Mouse (Mus musculus) liver, embryonic 15.5 days (tissue): ENCODE results near the gene Mgat3. TPM values are rescaled to one million over a fixed set of nuclear protein-coding genes. Genes with fewer than 3 reads are reported as not detected.

ENCODE experiments used
- ATAC-seq: fragments of 200-750 bp; cut with Nextera tagmentation; 2 replicates; pipeline ENCODE4 v1.8.0; 2017; ENCODE audit warnings: moderate number of reproducible peaks, mild to moderate bottlenecking, moderate library complexity; ENCODE audit not compliant: insufficient read depth
- H3K27ac ChIP-seq: fragments of 300-500 bp; sonication (generic); replicated peaks from 2 replicates; pipeline ENCODE4 v1.5.1; 2015; ENCODE audit warnings: mild to moderate bottlenecking, inconsistent platforms
- H3K27me3 ChIP-seq: fragments of 300-500 bp; sonication (generic); 2 replicates; pipeline ENCODE4 v1.6.1; 2015; ENCODE audit warnings: mild to moderate bottlenecking, inconsistent platforms
- H3K36me3 ChIP-seq: fragments of 300-500 bp; sonication (generic); replicated peaks from 2 replicates; pipeline ENCODE4 v1.6.1; 2015; ENCODE audit warnings: moderate library complexity, mild to moderate bottlenecking, inconsistent platforms
- H3K4me1 ChIP-seq: fragments of 300-500 bp; sonication (generic); replicated peaks from 2 replicates; pipeline ENCODE4 v1.6.1; 2015; ENCODE audit warnings: inconsistent platforms
- H3K4me2 ChIP-seq: fragments of 300-500 bp; sonication (generic); 2 replicates; pipeline ENCODE4 v1.6.1; 2015; ENCODE audit warnings: moderate library complexity, mild to moderate bottlenecking, inconsistent platforms
- H3K4me3 ChIP-seq: fragments of 300-500 bp; sonication (generic); replicated peaks from 2 replicates; pipeline ENCODE4 v1.5.1; 2015; ENCODE audit warnings: mild to moderate bottlenecking, inconsistent platforms
- H3K9ac ChIP-seq: fragments of 300-500 bp; sonication (generic); 2 replicates; pipeline ENCODE4 v1.6.1; 2015; ENCODE audit warnings: moderate library complexity, mild to moderate bottlenecking, inconsistent platforms
- H3K9me3 ChIP-seq: fragments of 300-500 bp; sonication (generic); replicated peaks from 2 replicates; pipeline ENCODE4 v1.6.1; 2016; ENCODE audit warnings: inconsistent platforms
- WGBS: fragments of 180-500 bp; shearing (Covaris S2); methylation state at CpG from one replicate; pipeline ENCODE4 v1.1.7; 2015; ENCODE audit warnings: mixed read lengths; ENCODE audit not compliant: insufficient replicate concordance; 5-methylcytosine and 5-hydroxymethylcytosine counted together
- polyA plus RNA-seq: library from polyadenylated mRNA; unstranded; fragments of >200 nt; fragmentation: Nextera tagmentation; extraction: Ambion mirVana; gene quantifications from 2 replicates; pipeline ENCODE4 v1.2.1, GENCODE M21; 2015

Gene Mgat3
- polyA plus RNA-seq, 1 experiment from 2014 or later: 0.54 TPM

GRCm38 (mm10) chr15:80162401-80162964 lies 11.0 kb upstream of the Mgat3 start:
- WGBS: 66% methylated on average over 4 of the region's 4 CpGs
- H3K27ac ChIP-seq: no peak overlapping the region
- H3K9ac ChIP-seq: no peak overlapping the region
- no peak overlapping the region for H3K4me2 ChIP-seq
- H3K36me3 ChIP-seq: peaks cover 49% of the 10 kb centered on the region
- peaks cover 20% of the 10 kb centered on the region for H3K4me1 ChIP-seq
- no peaks in the 10 kb centered on the region for H3K9me3 ChIP-seq
- peaks cover 7% of the 10 kb centered on the region; the same call in 1 of the 2 replicates for H3K27me3 ChIP-seq
- no peak for ATAC-seq
- no peak overlapping the region for H3K4me3 ChIP-seq

GRCm38 (mm10) chr15:80163274-80163673 lies 10.2 kb upstream of the Mgat3 start:
- Histone ChIP-seq H3K27ac (no peak overlapping the region), H3K4me1 (peaks cover 13% of the 10 kb centered on the region), H3K4me2 (no peak overlapping the region), H3K27me3 (peaks cover 7% of the 10 kb centered on the region; the same call in 1 of the 2 replicates), H3K4me3 (no peak overlapping the region), H3K9me3 (no peaks in the 10 kb centered on the region), H3K9ac (no peak overlapping the region), H3K36me3 (peaks cover 41% of the 10 kb centered on the region)
- no peak for ATAC-seq
- WGBS: 87% methylated on average over 11 of the region's 11 CpGs

- H3K4me3 ChIP-seq: no peak overlapping the region
- no peak overlapping the region for H3K27ac ChIP-seq
- H3K27me3 ChIP-seq: peaks cover 7% of the 10 kb centered on the region; the same call in 1 of the 2 replicates
- peaks cover 37% of the 10 kb centered on the region for H3K36me3 ChIP-seq
- 84% methylated on average over 4 of the region's 4 CpGs for WGBS
- H3K4me2 ChIP-seq: no peak overlapping the region
- no peak overlapping the region for H3K9ac ChIP-seq
- no peaks in the 10 kb centered on the region for H3K9me3 ChIP-seq
- no peak for ATAC-seq
- H3K4me1 ChIP-seq: peaks cover 9% of the 10 kb centered on the region; the same call in 1 of the 2 replicates
Measured at GRCm38 (mm10) chr15:80163716-80164115, 9.8 kb upstream of the Mgat3 start.

- H3K27me3 ChIP-seq: peaks cover 18% of the 10 kb centered on the region
- no peak overlapping the region for H3K4me2 ChIP-seq
- H3K36me3 ChIP-seq: peaks cover 20% of the 10 kb centered on the region
- H3K4me1 ChIP-seq: no peaks in the 10 kb centered on the region
- no peak overlapping the region for H3K4me3 ChIP-seq
- H3K9me3 ChIP-seq: no peaks in the 10 kb centered on the region
- no peak overlapping the region for H3K27ac ChIP-seq
- ATAC-seq: no peak
- no peak overlapping the region for H3K9ac ChIP-seq
- WGBS: 49% methylated on average over 5 of the region's 5 CpGs
Measured at GRCm38 (mm10) chr15:80165396-80165795, 8.1 kb upstream of the Mgat3 start.

- Histone ChIP-seq H3K27ac (no peak overlapping the region), H3K36me3 (no peaks in the 10 kb centered on the region), H3K4me1 (peaks cover 11% of the 10 kb centered on the region; the same call in 1 of the 2 replicates), H3K27me3 (peaks cover 59% of the 10 kb centered on the region), H3K4me3 (no peak overlapping the region), H3K9ac (no peak overlapping the region), H3K4me2 (no peak overlapping the region), H3K9me3 (no peaks in the 10 kb centered on the region)
- ATAC-seq: no peak
- 74% methylated on average over 1 of the region's 1 CpGs for WGBS
Measured at GRCm38 (mm10) chr15:80169484-80169883, 4.0 kb upstream of the Mgat3 start.

- 27% methylated on average over 4 of the region's 4 CpGs for WGBS
- no peak overlapping the region for H3K4me3 ChIP-seq
- H3K27me3 ChIP-seq: peaks cover 67% of the 10 kb centered on the region
- H3K36me3 ChIP-seq: no peaks in the 10 kb centered on the region
- no peak overlapping the region for H3K27ac ChIP-seq
- no peaks in the 10 kb centered on the region for H3K9me3 ChIP-seq
- peaks cover 14% of the 10 kb centered on the region; the same call in 1 of the 2 replicates for H3K4me1 ChIP-seq
- no peak overlapping the region for H3K9ac ChIP-seq
- ATAC-seq: no peak
- no peak overlapping the region for H3K4me2 ChIP-seq
Measured at GRCm38 (mm10) chr15:80170357-80170756, 3.2 kb upstream of the Mgat3 start.

- 14% methylated on average over 8 of the region's 8 CpGs for WGBS
Measured at GRCm38 (mm10) chr15:80171286-80171685, 2.2 kb upstream of the Mgat3 start.

GRCm38 (mm10) chr15:80171791-80172190 lies 1.7 kb upstream of the Mgat3 start:
- no peak for ATAC-seq
- peaks cover 14% of the 10 kb centered on the region; the same call in 1 of the 2 replicates for H3K4me1 ChIP-seq
- H3K4me2 ChIP-seq: no peak overlapping the region
- H3K9me3 ChIP-seq: no peaks in the 10 kb centered on the region
- 22% methylated on average over 6 of the region's 6 CpGs for WGBS
- H3K9ac ChIP-seq: no peak overlapping the region
- H3K4me3 ChIP-seq: no peak overlapping the region
- H3K27me3 ChIP-seq: peaks cover 80% of the 10 kb centered on the region
- no peak overlapping the region for H3K27ac ChIP-seq
- H3K36me3 ChIP-seq: no peaks in the 10 kb centered on the region

More at GRCm38 (mm10) chr15:80171286-80171685, 2.2 kb upstream of the Mgat3 start:
- ATAC-seq: no peak
- Histone ChIP-seq H3K4me1 (peaks cover 14% of the 10 kb centered on the region; the same call in 1 of the 2 replicates), H3K27me3 (peaks cover 77% of the 10 kb centered on the region), H3K4me3 (no peak overlapping the region), H3K36me3 (no peaks in the 10 kb centered on the region), H3K9ac (no peak overlapping the region), H3K9me3 (no peaks in the 10 kb centered on the region), H3K4me2 (no peak overlapping the region), H3K27ac (no peak overlapping the region)

GRCm38 (mm10) chr15:80173781-80174597 lies 468 bp downstream of the Mgat3 start:
- no peak overlapping the region for H3K27ac ChIP-seq
- WGBS: 4% methylated on average over 47 of the region's 60 CpGs
- H3K9me3 ChIP-seq: no peaks in the 10 kb centered on the region
- H3K27me3 ChIP-seq: peaks cover 92% of the 10 kb centered on the region
- H3K36me3 ChIP-seq: no peaks in the 10 kb centered on the region
- H3K9ac ChIP-seq: peak overlapping the region; percentile 30; the same call in 1 of the 2 replicates
- no peak for ATAC-seq
- peaks cover 14% of the 10 kb centered on the region; the same call in 1 of the 2 replicates for H3K4me1 ChIP-seq
- H3K4me3 ChIP-seq: peak overlapping the region; percentile 55
- peak overlapping the region; percentile 64 for H3K4me2 ChIP-seq

- no peaks in the 10 kb centered on the region for H3K9me3 ChIP-seq
- H3K4me1 ChIP-seq: peaks cover 14% of the 10 kb centered on the region; the same call in 1 of the 2 replicates
- no peak for ATAC-seq
- H3K27me3 ChIP-seq: peaks cover 96% of the 10 kb centered on the region
- H3K27ac ChIP-seq: no peak overlapping the region
- peak overlapping the region; percentile 64; the same call in 1 of the 2 replicates for H3K4me2 ChIP-seq
- H3K36me3 ChIP-seq: no peaks in the 10 kb centered on the region
- H3K4me3 ChIP-seq: peak overlapping the region; percentile 55; the same call in 1 of the 2 replicates
- no peak overlapping the region for H3K9ac ChIP-seq
- WGBS: 19% methylated on average over 5 of the region's 5 CpGs
Measured at GRCm38 (mm10) chr15:80174598-80174875, 1.0 kb downstream of the Mgat3 start.

- H3K4me1 ChIP-seq: peaks cover 19% of the 10 kb centered on the region; the same call in 1 of the 2 replicates
- H3K9ac ChIP-seq: no peak overlapping the region
- peaks cover 92% of the 10 kb centered on the region for H3K27me3 ChIP-seq
- H3K4me3 ChIP-seq: no peak overlapping the region
- no peaks in the 10 kb centered on the region for H3K36me3 ChIP-seq
- no peaks in the 10 kb centered on the region for H3K9me3 ChIP-seq
- H3K4me2 ChIP-seq: no peak overlapping the region
- ATAC-seq: no peak
- H3K27ac ChIP-seq: no peak overlapping the region
- 69% methylated on average over 9 of the region's 9 CpGs for WGBS
Measured at GRCm38 (mm10) chr15:80175316-80175715, 1.8 kb downstream of the Mgat3 start.
